Mouse (Mus musculus) c-Kit-positive CD71-negative TER-119-negative erythroid progenitor cells, embryonic 14.5 days (primary cell): ENCODE measurements around the gene Sox5.

Experiments
- DNase-seq: peaks from one replicate; pipeline ENCODE4 v3.0.0-alpha.2; 2013; ENCODE audit warnings: low read depth

The Sox5 gene

DNA sequence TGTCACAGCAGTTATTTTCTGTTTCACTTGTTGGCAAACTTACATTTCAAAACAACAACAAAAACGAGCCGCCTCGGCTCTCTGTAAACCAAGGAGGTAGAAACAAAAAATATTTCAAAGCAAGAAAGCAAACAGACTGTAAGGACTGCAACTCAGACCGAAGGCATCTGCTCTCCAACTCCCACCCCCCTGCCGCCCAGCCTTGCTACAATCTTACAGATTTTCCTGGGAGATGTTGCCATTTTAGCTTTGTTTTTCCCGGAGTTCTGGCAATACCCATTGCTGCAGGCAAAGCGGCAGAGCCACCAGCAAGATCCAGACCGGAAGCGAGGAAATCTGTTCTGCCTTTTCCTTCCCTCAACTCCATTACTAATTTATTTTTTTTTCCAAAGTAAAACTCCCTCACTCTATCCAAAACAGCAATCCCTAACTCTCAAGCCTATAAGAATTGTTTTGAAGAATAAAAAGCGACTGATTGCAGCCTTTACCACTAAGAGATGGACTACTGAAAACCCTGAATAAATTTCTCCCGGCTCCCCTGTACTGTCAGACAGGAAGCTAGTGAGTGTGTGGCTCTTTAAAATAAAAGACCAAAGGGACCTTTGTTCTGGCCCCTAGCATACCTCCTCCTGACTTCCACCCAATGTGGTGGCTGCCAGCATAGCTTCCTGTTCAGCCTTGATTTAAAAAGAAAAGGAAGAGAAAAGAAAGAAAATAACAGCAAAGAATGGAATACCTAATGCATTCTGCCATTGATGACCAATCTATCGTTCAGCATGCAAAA, 600.5 kb downstream of the Sox5 start:
- no peak for DNase-seq

- DNase-seq: no peak
These were observed 602.7 kb downstream of the Sox5 start for GRCm38 (mm10) chr6:144179111-144179510.

GRCm38 (mm10) chr6:144176674-144177073, 605.1 kb downstream of the Sox5 start:
- no peak for DNase-seq

GRCm38 (mm10) chr6:144175590-144175989, 606.2 kb downstream of the Sox5 start:
- DNase-seq: no peak

DNA sequence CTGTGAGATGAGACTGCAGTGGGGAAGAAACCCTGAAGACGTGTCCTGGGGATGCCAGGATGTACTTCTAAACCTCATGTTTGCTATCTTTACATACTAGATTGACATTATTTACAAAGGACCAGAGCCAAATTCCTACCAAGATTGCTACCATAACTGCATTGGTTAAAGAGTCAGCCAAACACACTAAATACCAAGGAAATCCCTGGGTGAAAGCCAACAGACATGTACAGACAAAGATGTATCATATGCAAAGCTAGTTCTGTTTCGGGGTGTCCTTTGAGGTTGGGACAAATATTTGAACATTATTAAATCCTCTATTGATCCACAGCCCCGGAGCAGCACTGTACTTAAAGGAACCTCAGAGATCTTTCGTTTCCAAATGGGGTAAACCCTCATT, 611.2 kb downstream of the Sox5 start:
- no peak for DNase-seq

- no peak for DNase-seq
These were observed 612.0 kb downstream of the Sox5 start for GRCm38 (mm10) chr6:144169791-144170190.

DNA sequence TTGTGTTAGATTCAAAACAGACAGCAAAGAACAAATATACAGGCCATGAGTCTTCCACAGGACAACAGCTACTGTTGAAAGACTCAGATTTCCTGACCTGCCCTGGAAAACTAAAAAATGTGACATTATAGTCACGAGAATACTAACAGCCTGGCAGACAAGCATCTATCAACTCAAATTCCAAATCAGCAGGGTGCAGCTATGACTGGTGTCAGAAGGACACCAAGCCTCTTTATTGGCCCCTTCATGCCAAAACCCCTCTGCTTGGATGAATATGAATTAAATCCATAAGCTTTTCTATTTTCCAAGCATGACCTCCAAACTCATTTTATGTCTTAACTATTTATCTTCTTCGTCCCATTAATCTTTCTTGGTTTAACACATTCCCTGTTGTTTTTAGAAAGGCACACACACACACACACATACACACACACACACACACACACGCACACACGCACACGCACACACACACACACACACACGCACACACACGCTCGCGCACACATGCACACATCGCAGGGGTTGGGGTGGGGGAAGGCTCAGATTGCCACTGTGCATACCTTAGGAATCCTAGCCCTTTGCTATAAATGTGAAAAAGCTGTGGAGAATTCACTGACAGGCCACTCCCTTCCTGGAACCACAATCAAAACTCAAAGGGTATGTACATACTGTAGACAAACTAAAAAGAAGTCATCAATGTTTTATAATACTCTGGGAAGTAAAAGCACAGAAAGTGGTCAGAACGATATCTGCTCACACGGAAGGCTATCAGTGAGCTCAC, 612.9 kb downstream of the Sox5 start:
- no peak for DNase-seq

DNA sequence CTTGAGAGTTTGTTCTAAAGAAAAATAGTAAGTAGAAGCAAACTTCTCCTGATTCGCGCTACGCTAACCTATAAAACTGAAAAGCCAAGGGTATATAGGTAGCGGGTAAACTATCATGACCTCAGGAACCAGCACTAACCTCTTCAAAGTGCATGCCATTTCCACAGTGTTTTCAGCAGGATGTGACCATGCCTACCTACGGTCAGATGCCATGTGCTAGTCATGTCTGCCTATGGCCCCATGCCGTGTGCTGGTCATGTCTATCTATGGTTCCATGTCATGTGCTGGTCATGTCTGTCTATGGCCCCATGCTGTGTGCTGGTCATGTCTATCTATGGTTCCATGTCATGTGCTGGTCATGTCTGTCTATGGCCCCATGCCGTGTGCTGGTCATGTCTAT, 614.7 kb downstream of the Sox5 start:
- DNase-seq: no peak

- DNase-seq: no peak
These were observed 615.1 kb downstream of the Sox5 start for GRCm38 (mm10) chr6:144166651-144167050.

GRCm38 (mm10) chr6:144166104-144166503, 615.7 kb downstream of the Sox5 start:
- no peak for DNase-seq

- no peak for DNase-seq
These were observed 618.3 kb downstream of the Sox5 start for GRCm38 (mm10) chr6:144163501-144163900.

DNA sequence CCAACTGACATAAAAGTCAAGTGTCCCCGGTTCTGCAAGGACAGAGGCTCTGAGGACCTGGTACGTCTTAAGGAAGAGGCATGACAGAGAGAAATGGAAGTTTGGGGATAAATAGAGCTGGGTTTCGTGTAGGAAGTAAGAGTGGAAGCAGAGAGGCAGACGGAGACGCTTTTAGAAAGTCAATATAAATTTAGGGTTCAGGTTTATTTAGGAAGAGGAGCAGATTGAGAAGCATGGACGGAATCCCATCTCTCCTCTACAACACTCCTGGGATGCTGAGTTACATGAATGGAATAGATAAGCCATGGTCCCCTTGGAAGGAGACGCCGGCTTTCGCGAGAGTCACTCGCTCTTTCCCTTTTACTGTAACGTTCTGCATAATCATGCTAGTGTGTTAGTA, 623.1 kb downstream of the Sox5 start:
- no peak for DNase-seq

GRCm38 (mm10) chr6:144154892-144155424, 626.8 kb downstream of the Sox5 start:
- no peak for DNase-seq

- no peak for DNase-seq
These were observed 629.8 kb downstream of the Sox5 start for GRCm38 (mm10) chr6:144151957-144152356.

DNA sequence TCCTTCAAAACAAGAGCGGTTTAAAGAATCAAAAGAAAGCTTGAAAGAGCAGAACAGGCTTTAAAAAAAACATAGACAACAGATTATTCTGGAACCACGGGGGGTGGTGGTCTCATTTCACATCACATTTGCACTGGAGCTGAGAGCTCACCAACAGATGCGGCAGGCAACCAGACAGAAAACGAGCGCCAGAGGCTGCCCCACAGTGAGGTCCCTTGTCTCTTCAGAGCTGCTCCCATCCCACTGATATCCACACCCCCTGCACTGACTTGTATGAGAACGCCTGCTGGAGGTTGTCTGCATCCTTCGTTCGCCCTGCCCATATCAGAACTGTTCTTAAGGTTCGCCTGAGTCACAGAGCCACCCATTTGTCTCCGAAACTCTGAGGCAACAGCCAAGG, 630.7 kb downstream of the Sox5 start:
- no peak for DNase-seq

GRCm38 (mm10) chr6:144137397-144137796, 644.4 kb downstream of the Sox5 start:
- no peak for DNase-seq

- DNase-seq: no peak
These were observed 644.9 kb downstream of the Sox5 start for GRCm38 (mm10) chr6:144136894-144137293.

DNA sequence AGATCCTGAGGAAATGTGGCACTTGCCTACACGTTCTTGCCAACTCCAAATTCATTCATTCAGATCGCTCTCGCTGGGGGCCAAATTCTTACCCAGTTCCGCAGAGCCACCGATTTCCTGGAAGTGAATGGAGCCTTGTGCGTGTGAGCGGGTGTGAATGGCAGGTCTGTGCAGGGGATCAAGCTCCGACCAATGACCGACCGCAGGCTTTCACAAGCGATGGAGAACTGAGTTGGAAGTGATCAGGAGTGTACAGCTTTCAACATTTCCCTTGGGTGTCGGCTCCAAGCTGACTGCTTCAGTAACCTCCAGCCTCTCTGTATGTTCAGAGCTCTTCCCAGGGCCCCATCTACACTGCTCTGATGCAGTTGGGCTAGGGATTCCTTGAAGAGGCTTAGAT, 651.9 kb downstream of the Sox5 start:
- DNase-seq: no peak

DNA sequence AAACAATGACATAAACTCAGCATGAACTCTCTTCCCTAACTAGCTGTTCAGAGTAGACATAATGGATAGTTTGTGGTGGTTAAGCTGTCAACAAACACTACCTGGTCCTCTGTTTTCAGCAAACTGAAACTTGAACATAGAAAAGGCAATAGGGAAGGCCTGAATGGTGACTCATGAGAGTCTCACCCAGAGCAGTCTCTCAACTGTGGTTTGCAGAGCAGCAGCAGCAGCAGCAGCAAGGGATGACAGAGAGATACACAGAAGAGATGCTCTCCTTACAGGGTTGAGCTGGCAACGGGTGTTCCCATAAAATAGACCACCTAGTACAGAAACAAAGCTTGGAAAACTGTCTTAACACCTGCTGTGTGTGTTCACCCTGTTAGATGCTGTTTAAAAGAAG, 661.8 kb downstream of the Sox5 start:
- DNase-seq: no peak

- no peak for DNase-seq
These were observed 665.1 kb downstream of the Sox5 start for GRCm38 (mm10) chr6:144116646-144117045.

- DNase-seq: no peak
These were observed 670.2 kb downstream of the Sox5 start for GRCm38 (mm10) chr6:144111561-144111960.

GRCm38 (mm10) chr6:144106848-144107247, 674.9 kb downstream of the Sox5 start:
- no peak for DNase-seq

GRCm38 (mm10) chr6:144105645-144106044, 676.1 kb downstream of the Sox5 start:
- DNase-seq: no peak
